Mouse (Mus musculus) G1E-ER4 (cell line): ENCODE results near the gene Gm8332. TPM values are rescaled to one million over a fixed set of nuclear protein-coding genes. Genes with fewer than 3 reads are reported as not detected.
"Not testable (repeated sequence)": the region's sequence is repeated elsewhere in the genome, so short reads cannot be mapped to it uniquely, and the experiment has no call there.

Experiments
- GATA1 ChIP-seq: IDR thresholded peaks from one replicate; pipeline ENCODE4 v1.8.0; 2012; ENCODE audit warnings: low read length, inconsistent platforms
- polyA plus RNA-seq: library from polyadenylated mRNA; stranded (reverse); fragments of >175 nt; gene quantifications from 2 replicates; pipeline ENCODE4 v1.2.3, GENCODE M21; 2012

Gene Gm8332
- polyA plus RNA-seq: not detected in 2 replicates

DNA sequence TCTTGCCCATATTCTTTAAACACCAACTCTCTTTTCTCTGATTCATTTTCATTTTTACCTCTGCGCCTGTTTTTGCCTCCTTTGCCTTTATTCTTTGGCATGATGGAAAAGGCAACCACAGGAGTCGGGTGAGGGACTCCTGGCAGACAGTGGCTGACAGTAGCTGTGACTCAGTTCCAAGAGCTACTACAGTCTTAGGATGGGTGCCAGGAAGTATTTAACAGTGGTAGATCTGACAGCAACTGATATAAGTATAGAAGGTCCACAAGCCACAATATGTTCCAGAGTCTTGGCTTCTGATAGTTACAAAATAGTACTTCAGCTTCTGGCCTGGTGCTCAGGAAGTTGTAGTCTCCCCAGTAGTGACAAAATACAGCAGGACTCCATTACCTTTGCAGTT lies at the start of gene Gm8332:
Gene Gm8332 (minus strand): TSS at position 101 of the 400 bp plus-strand sequence.
- TF ChIP-seq GATA1: not testable (repeated sequence)

DNA sequence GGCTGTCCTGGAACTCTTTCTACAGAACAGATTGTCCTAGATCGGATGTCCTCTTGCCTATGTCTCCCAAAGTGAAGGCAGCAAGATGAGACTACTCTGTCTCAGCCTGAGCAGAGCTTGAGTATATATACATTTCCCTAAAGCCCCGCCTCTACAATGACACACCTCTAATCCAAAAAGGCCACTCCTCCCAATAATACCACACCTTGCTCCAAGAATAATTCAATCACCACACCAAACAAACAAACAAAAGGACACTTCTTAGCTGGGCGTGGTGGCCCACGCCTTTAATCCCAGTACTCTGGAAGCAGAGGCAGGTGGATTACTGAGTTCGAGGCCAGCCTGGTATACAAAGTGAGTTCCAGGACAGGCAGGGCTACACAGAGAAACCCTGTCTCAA lies 24.5 kb upstream of the Gm8332 start, which contains the start of gene Gm5662:
Gene Gm5662 (minus strand): TSS at position 101 of the 400 bp plus-strand sequence.
- not testable (repeated sequence) for TF ChIP-seq GATA1

DNA sequence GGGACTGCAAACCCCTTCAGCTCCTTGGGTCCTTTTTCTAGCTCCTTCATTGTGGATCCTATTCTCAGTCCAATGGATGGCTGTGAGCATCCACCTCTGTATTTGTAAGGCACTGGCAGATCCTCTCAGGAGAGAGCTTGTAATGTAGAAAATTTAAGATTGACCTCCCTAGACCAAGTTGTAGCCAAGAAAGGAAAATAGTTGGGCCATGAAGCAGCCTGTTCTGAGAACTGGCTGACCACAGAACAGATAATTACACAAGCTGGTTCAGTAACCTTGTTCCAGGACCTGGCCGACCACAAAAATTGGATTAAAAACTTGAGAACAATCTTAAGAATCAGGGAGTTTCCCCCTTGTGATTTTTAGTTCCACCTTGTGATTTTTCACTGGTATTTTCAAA lies 7.3 kb upstream of the Gm8332 start:
- no peak for TF ChIP-seq GATA1

- TF ChIP-seq GATA1: no peak
Observed at GRCm38 (mm10) chr12:88219445-88219844, 30.5 kb downstream of the Gm8332 start.

- no peak for TF ChIP-seq GATA1
Observed at GRCm38 (mm10) chr12:88214641-88215040, 35.3 kb downstream of the Gm8332 start.

DNA sequence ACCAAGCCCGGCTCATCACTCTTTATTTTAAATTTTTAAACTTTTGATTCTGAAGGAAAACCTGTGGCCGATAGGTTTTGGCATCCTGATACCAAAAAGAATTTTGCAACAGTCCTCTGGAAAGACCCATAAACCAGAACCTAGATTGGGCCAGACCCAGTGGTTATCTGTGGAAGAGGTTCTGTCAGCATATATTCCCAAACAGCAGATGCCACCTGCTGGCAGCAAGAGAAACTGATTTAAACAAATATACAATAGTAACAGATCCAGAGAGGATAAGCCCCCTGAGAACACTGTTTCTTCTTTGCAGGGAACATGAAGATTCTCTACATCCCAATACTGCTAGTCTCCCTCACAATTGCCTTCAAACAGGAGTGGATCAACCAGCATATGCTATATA lies 47.0 kb downstream of the Gm8332 start:
- TF ChIP-seq GATA1: no peak

Other genes with a start within 250 kb of the Gm8332 start
- not detected in 2 replicates for gene Gm2075, start 238.3 kb downstream of the Gm8332 start, polyA plus RNA-seq
- gene Gm6803, start 231.3 kb downstream of the Gm8332 start, polyA plus RNA-seq: not detected in 2 replicates
- gene Gm2056, start 223.1 kb downstream of the Gm8332 start, polyA plus RNA-seq: not detected in 2 replicates
- not detected in 2 replicates for gene Gm16368, start 166.4 kb downstream of the Gm8332 start, polyA plus RNA-seq
- not detected in 2 replicates for gene Gm10436, start 68.0 kb downstream of the Gm8332 start, polyA plus RNA-seq
- gene Gm5662, start 24.4 kb upstream of the Gm8332 start, polyA plus RNA-seq: 0.06 and 0.11 TPM in 2 replicates
- gene Gm5039, start 73.9 kb upstream of the Gm8332 start, polyA plus RNA-seq: not detected in 2 replicates
- gene Adck1, start 110.5 kb upstream of the Gm8332 start, polyA plus RNA-seq: 6.2 and 11.7 TPM in 2 replicates